Mouse (Mus musculus): ENCODE data around the gene Ttc17.
"Not testable (repeated sequence)": the region's sequence is repeated elsewhere in the genome, so short reads cannot be mapped to it uniquely, and the experiment has no call there.

Gene Ttc17

GRCm38 (mm10) chr2:94406083-94406957 is at the start of gene Ttc17:
Ttc17 (minus strand) TSS chr2:94406689.
- peak; percentile 84 to 85 for DNase-seq (ENCODE audit: low spot score in 2 of 2)

- no peak for DNase-seq (ENCODE audit: low spot score in 2 of 2)
These were observed 43.2 kb upstream of the Ttc17 start for GRCm38 (mm10) chr2:94449643-94450042.

GRCm38 (mm10) chr2:94436952-94437351 is 30.5 kb upstream of the Ttc17 start:
- peak; percentile 17 to 23 for DNase-seq (ENCODE audit: low spot score in 2 of 2)

GRCm38 (mm10) chr2:94435481-94435880 is 29.0 kb upstream of the Ttc17 start:
- no peak for DNase-seq (ENCODE audit: low spot score in 2 of 2)

GRCm38 (mm10) chr2:94434833-94435232 is 28.3 kb upstream of the Ttc17 start:
- DNase-seq (ENCODE audit: low spot score in 2 of 2): no peak

GRCm38 (mm10) chr2:94432214-94432613 is 25.7 kb upstream of the Ttc17 start:
- no peak for DNase-seq (ENCODE audit: low spot score in 2 of 2)

- DNase-seq (ENCODE audit: low spot score in 2 of 2): no peak
These were observed 22.0 kb upstream of the Ttc17 start for GRCm38 (mm10) chr2:94428456-94428855.

- DNase-seq (ENCODE audit: low spot score in 2 of 2): no peak
These were observed 952 bp upstream of the Ttc17 start for GRCm38 (mm10) chr2:94407441-94407840.

GRCm38 (mm10) chr2:94407021-94407420 is 532 bp upstream of the Ttc17 start:
- no peak for DNase-seq (ENCODE audit: low spot score in 2 of 2)

- peak; percentile 35 to 45 for DNase-seq (ENCODE audit: low spot score in 2 of 2)
These were observed 949 bp downstream of the Ttc17 start for GRCm38 (mm10) chr2:94405397-94406082.

- DNase-seq (ENCODE audit: low spot score in 2 of 2): no peak
These were observed 1.8 kb downstream of the Ttc17 start for GRCm38 (mm10) chr2:94404512-94405240.

GRCm38 (mm10) chr2:94402561-94402960 is 3.9 kb downstream of the Ttc17 start:
- DNase-seq (ENCODE audit: low spot score in 2 of 2): no peak

- DNase-seq (ENCODE audit: low spot score in 2 of 2): no peak
These were observed 4.4 kb downstream of the Ttc17 start for GRCm38 (mm10) chr2:94402096-94402495.

GRCm38 (mm10) chr2:94401006-94401405 is 5.5 kb downstream of the Ttc17 start:
- no peak for DNase-seq (ENCODE audit: low spot score in 2 of 2)

- peak; percentile 58 to 75 for DNase-seq (ENCODE audit: low spot score in 2 of 2)
These were observed 8.1 kb downstream of the Ttc17 start for GRCm38 (mm10) chr2:94398138-94398970.

GRCm38 (mm10) chr2:94397453-94397852 is 9.0 kb downstream of the Ttc17 start:
- no peak for DNase-seq (ENCODE audit: low spot score in 2 of 2)

- DNase-seq (ENCODE audit: low spot score in 2 of 2): no peak
These were observed 10.2 kb downstream of the Ttc17 start for GRCm38 (mm10) chr2:94396325-94396724.

- not testable (repeated sequence) for DNase-seq (ENCODE audit: low spot score in 2 of 2)
These were observed 15.4 kb downstream of the Ttc17 start for GRCm38 (mm10) chr2:94391127-94391526.

- no peak for DNase-seq (ENCODE audit: low spot score in 2 of 2)
These were observed 17.5 kb downstream of the Ttc17 start for GRCm38 (mm10) chr2:94389000-94389399.

GRCm38 (mm10) chr2:94387846-94388245 is 18.6 kb downstream of the Ttc17 start:
- no peak for DNase-seq (ENCODE audit: low spot score in 2 of 2)

GRCm38 (mm10) chr2:94384483-94384882 is 22.0 kb downstream of the Ttc17 start:
- DNase-seq (ENCODE audit: low spot score in 2 of 2): not testable (repeated sequence)

Data from frontal cortex, postnatal 36 days (tissue).